Mouse (Mus musculus) embryonic fibroblast, embryonic 13.5 days (primary cell): Measurements from ENCODE around the gene Adssl1. TPM values are rescaled to one million over a fixed set of nuclear protein-coding genes. Genes with fewer than 3 reads are reported as not detected.

ENCODE experiments used
- H3K27ac ChIP-seq: 2 replicates; pipeline ENCODE4 v1.5.1; 2012; ENCODE audit warnings: low read length, control low read depth, inconsistent platforms; ENCODE audit not compliant: insufficient read depth
- H3K4me1 ChIP-seq: 2 replicates; pipeline ENCODE4 v1.6.1; 2011; ENCODE audit warnings: low read length; ENCODE audit not compliant: control insufficient read depth, insufficient read depth
- H3K4me3 ChIP-seq: 2 replicates; pipeline ENCODE4 v1.5.1; 2011; ENCODE audit warnings: mild to moderate bottlenecking, control low read depth, low read length; ENCODE audit not compliant: insufficient read depth
- CTCF ChIP-seq: IDR thresholded peaks from 2 replicates; pipeline ENCODE4 v1.5.1; 2011; ENCODE audit warnings: mild to moderate bottlenecking, control low read depth, low read length, moderate library complexity, borderline replicate concordance; ENCODE audit not compliant: insufficient read depth
- POLR2A ChIP-seq: IDR thresholded peaks from 2 replicates; pipeline ENCODE4 v1.6.1; 2011; ENCODE audit warnings: low read depth, mild to moderate bottlenecking, control low read depth, low read length, moderate library complexity
- polyA plus RNA-seq: library from polyadenylated mRNA; stranded (reverse); fragments of >200 nt; gene quantifications from 2 replicates; pipeline ENCODE4 v1.2.4, GENCODE M21; 2011; ENCODE audit warnings: low read depth; ENCODE audit not compliant: missing spikeins, insufficient read length

Adssl1 gene
- polyA plus RNA-seq, 1 experiment = 2.2 TPM

GRCm38 (mm10) chr12:112664124-112664523, 44.3 kb downstream of the Adssl1 start:
- H3K4me1 ChIP-seq = no peaks in the 10 kb centered on the region
- TF ChIP-seq CTCF (no peak), POLR2A (no peak)

GRCm38 (mm10) chr12:112664656-112665055, 44.8 kb downstream of the Adssl1 start:
- Histone ChIP-seq H3K4me1 (no peaks in the 10 kb centered on the region), H3K27ac (no peak overlapping the region), H3K4me3 (no peak overlapping the region)
- TF ChIP-seq CTCF = no peak
- no peak for TF ChIP-seq POLR2A

More at GRCm38 (mm10) chr12:112664124-112664523, 44.3 kb downstream of the Adssl1 start:
- no peak overlapping the region for H3K27ac ChIP-seq
- no peak overlapping the region for H3K4me3 ChIP-seq

- Histone ChIP-seq H3K4me3 (no peak overlapping the region), H3K27ac (no peak overlapping the region), H3K4me1 (no peaks in the 10 kb centered on the region)
- no peak for TF ChIP-seq CTCF
- TF ChIP-seq POLR2A = no peak
Observed at GRCm38 (mm10) chr12:112665445-112665844, 45.6 kb downstream of the Adssl1 start.

GRCm38 (mm10) chr12:112665881-112666544, 46.2 kb downstream of the Adssl1 start:
- Histone ChIP-seq H3K27ac (no peak overlapping the region), H3K4me3 (no peak overlapping the region), H3K4me1 (no peaks in the 10 kb centered on the region)
- TF ChIP-seq CTCF = no peak
- TF ChIP-seq POLR2A = no peak

- no peak overlapping the region for H3K4me3 ChIP-seq
- no peak overlapping the region for H3K27ac ChIP-seq
- peaks cover 4% of the 10 kb centered on the region; the same call in 1 of the 2 replicates for H3K4me1 ChIP-seq
- TF ChIP-seq POLR2A (no peak), CTCF (no peak)
Observed at GRCm38 (mm10) chr12:112667619-112668297, 47.9 kb downstream of the Adssl1 start.

- H3K27ac ChIP-seq = no peak overlapping the region
- peaks cover 4% of the 10 kb centered on the region; the same call in 1 of the 2 replicates for H3K4me1 ChIP-seq
- no peak for TF ChIP-seq CTCF
- TF ChIP-seq POLR2A = no peak
- H3K4me3 ChIP-seq = no peak overlapping the region
Observed at GRCm38 (mm10) chr12:112670718-112671393, 51.0 kb downstream of the Adssl1 start.

- Histone ChIP-seq H3K4me1 (peaks cover 4% of the 10 kb centered on the region; the same call in 1 of the 2 replicates), H3K27ac (no peak overlapping the region), H3K4me3 (peak overlapping the region; percentile 59; the same call in 1 of the 2 replicates)
- TF ChIP-seq CTCF = no peak
- no peak for TF ChIP-seq POLR2A
Observed at GRCm38 (mm10) chr12:112671891-112672290, 52.0 kb downstream of the Adssl1 start.

- H3K4me3 ChIP-seq = peak overlapping the region; percentile 59
- H3K4me1 ChIP-seq = peaks cover 4% of the 10 kb centered on the region; the same call in 1 of the 2 replicates
- H3K27ac ChIP-seq = peak overlapping the region; percentile 92
- TF ChIP-seq CTCF = no peak
- 0 out of 2 replicates have a peak, but pooled peaks have one; percentile 38 for TF ChIP-seq POLR2A
Observed at GRCm38 (mm10) chr12:112672744-112673575, 53.1 kb downstream of the Adssl1 start.

- Histone ChIP-seq H3K4me3 (peak overlapping the region; percentile 59), H3K4me1 (peaks cover 4% of the 10 kb centered on the region; the same call in 1 of the 2 replicates)
- TF ChIP-seq CTCF (no peak), POLR2A (no peak)
Observed at GRCm38 (mm10) chr12:112673576-112674091, 53.8 kb downstream of the Adssl1 start.

More at GRCm38 (mm10) chr12:112673576-112674091, 53.8 kb downstream of the Adssl1 start:
- peak overlapping the region; percentile 92 for H3K27ac ChIP-seq
